Mouse (Mus musculus) forebrain, embryonic 16.5 days (tissue): ENCODE measurements around the gene Kmt5a. TPM values are rescaled to one million over a fixed set of nuclear protein-coding genes. Genes with fewer than 3 reads are reported as not detected.
"Not testable (repeated sequence)": the region's sequence is repeated elsewhere in the genome, so short reads cannot be mapped to it uniquely, and the experiment has no call there.

Experiments
- ATAC-seq: fragments of 200-750 bp; cut with Nextera tagmentation; 2 replicates; pipeline ENCODE4 v1.8.0; 2017; ENCODE audit warnings: mild to moderate bottlenecking, moderate library complexity
- H3K27ac ChIP-seq: fragments of 300-500 bp; sonication (generic); 2 replicates; pipeline ENCODE4 v1.5.1; 2014; ENCODE audit warnings: low read length, control low read depth
- H3K27me3 ChIP-seq: fragments of 300-500 bp; sonication (generic); replicated peaks from 2 replicates; pipeline ENCODE4 v1.6.1; 2014; ENCODE audit warnings: low read length; ENCODE audit not compliant: control insufficient read depth, insufficient read depth
- H3K36me3 ChIP-seq: fragments of 300-500 bp; sonication (generic); 2 replicates; pipeline ENCODE4 v1.6.1; 2014; ENCODE audit not compliant: control insufficient read depth, insufficient read depth
- H3K4me1 ChIP-seq: fragments of 300-500 bp; sonication (generic); replicated peaks from 2 replicates; pipeline ENCODE4 v1.6.1; 2014; ENCODE audit warnings: low read length; ENCODE audit not compliant: control insufficient read depth, insufficient read depth
- H3K4me2 ChIP-seq: fragments of 300-500 bp; sonication (generic); 2 replicates; pipeline ENCODE4 v1.6.1; 2014; ENCODE audit warnings: mild to moderate bottlenecking, low read length, control low read depth
- H3K4me3 ChIP-seq: fragments of 300-500 bp; sonication (generic); replicated peaks from 2 replicates; pipeline ENCODE4 v1.5.1; 2014; ENCODE audit warnings: mild to moderate bottlenecking, low read length, control low read depth
- H3K9ac ChIP-seq: fragments of 300-500 bp; sonication (generic); replicated peaks from 2 replicates; pipeline ENCODE4 v1.6.1; 2014; ENCODE audit warnings: low read depth, low read length, control low read depth
- H3K9me3 ChIP-seq: fragments of 300-500 bp; sonication (generic); 2 replicates; pipeline ENCODE4 v1.6.1; 2016; ENCODE audit warnings: low read length; ENCODE audit not compliant: control insufficient read depth
- WGBS: fragments of 180-500 bp; shearing (Covaris S2); extraction: QIAGEN DNeasy Blood & Tissue Kit; methylation state at CpG from one replicate; pipeline ENCODE4 v1.1.7; 2014; 5-methylcytosine and 5-hydroxymethylcytosine counted together
- polyA plus RNA-seq: library from polyadenylated mRNA; unstranded; fragments of >200 nt; fragmentation: Nextera tagmentation; extraction: Ambion mirVana; gene quantifications from 2 replicates; pipeline ENCODE4 v1.2.1, GENCODE M21; 2015

Gene Kmt5a
- polyA plus RNA-seq, 1 experiment from 2014 or later: 21.5 TPM

GRCm38 (mm10) chr5:124491732-124492131, 52.0 kb downstream of the Kmt5a start:
- WGBS: 56% methylated on average over 4 of the region's 4 CpGs
- no peak overlapping the region for H3K4me3 ChIP-seq
- ATAC-seq: no peak
- no peaks in the 10 kb centered on the region for H3K27me3 ChIP-seq
- no peak overlapping the region for H3K4me2 ChIP-seq
- H3K27ac ChIP-seq: no peak overlapping the region
- H3K9ac ChIP-seq: no peak overlapping the region
- H3K4me1 ChIP-seq: no peaks in the 10 kb centered on the region
- no peaks in the 10 kb centered on the region for H3K36me3 ChIP-seq
- no peaks in the 10 kb centered on the region for H3K9me3 ChIP-seq

GRCm38 (mm10) chr5:124492618-124493017, 52.9 kb downstream of the Kmt5a start:
- WGBS: 93% methylated on average over 4 of the region's 4 CpGs
- no peak for ATAC-seq
- H3K36me3 ChIP-seq: no peaks in the 10 kb centered on the region
- no peaks in the 10 kb centered on the region for H3K27me3 ChIP-seq
- H3K4me2 ChIP-seq: no peak overlapping the region
- no peaks in the 10 kb centered on the region for H3K4me1 ChIP-seq
- H3K27ac ChIP-seq: no peak overlapping the region
- H3K9me3 ChIP-seq: no peaks in the 10 kb centered on the region
- no peak overlapping the region for H3K9ac ChIP-seq
- no peak overlapping the region for H3K4me3 ChIP-seq

- ATAC-seq: no peak
- Histone ChIP-seq H3K9me3 (no peaks in the 10 kb centered on the region), H3K27me3 (no peaks in the 10 kb centered on the region), H3K4me3 (no peak overlapping the region), H3K27ac (no peak overlapping the region), H3K9ac (no peak overlapping the region), H3K4me1 (no peaks in the 10 kb centered on the region), H3K36me3 (no peaks in the 10 kb centered on the region), H3K4me2 (no peak overlapping the region)
- WGBS: 90% methylated on average over 11 of the region's 11 CpGs
These were observed 53.7 kb downstream of the Kmt5a start for GRCm38 (mm10) chr5:124493455-124493854.

GRCm38 (mm10) chr5:124495547-124495946, 55.8 kb downstream of the Kmt5a start:
- H3K4me2 ChIP-seq: no peak overlapping the region
- H3K27me3 ChIP-seq: no peaks in the 10 kb centered on the region
- H3K4me1 ChIP-seq: no peaks in the 10 kb centered on the region
- no peaks in the 10 kb centered on the region for H3K9me3 ChIP-seq
- WGBS: 51% methylated on average over 7 of the region's 7 CpGs
- H3K36me3 ChIP-seq: no peaks in the 10 kb centered on the region
- H3K27ac ChIP-seq: no peak overlapping the region
- no peak overlapping the region for H3K9ac ChIP-seq
- peak; percentile 26; the same call in 1 of the 2 replicates for ATAC-seq
- no peak overlapping the region for H3K4me3 ChIP-seq

- ATAC-seq: no peak
- H3K4me3 ChIP-seq: no peak overlapping the region
- no peaks in the 10 kb centered on the region for H3K9me3 ChIP-seq
- no peak overlapping the region for H3K27ac ChIP-seq
- H3K9ac ChIP-seq: no peak overlapping the region
- no peaks in the 10 kb centered on the region for H3K27me3 ChIP-seq
- no peaks in the 10 kb centered on the region for H3K36me3 ChIP-seq
- H3K4me1 ChIP-seq: no peaks in the 10 kb centered on the region
- WGBS: 85% methylated on average over 15 of the region's 15 CpGs
- no peak overlapping the region for H3K4me2 ChIP-seq
These were observed 57.1 kb downstream of the Kmt5a start for GRCm38 (mm10) chr5:124496614-124497514.

GRCm38 (mm10) chr5:124498221-124498876, 58.6 kb downstream of the Kmt5a start:
- Histone ChIP-seq H3K9me3 (no peaks in the 10 kb centered on the region), H3K36me3 (no peaks in the 10 kb centered on the region), H3K4me1 (no peaks in the 10 kb centered on the region), H3K27ac (no peak overlapping the region), H3K27me3 (no peaks in the 10 kb centered on the region), H3K4me2 (no peak overlapping the region), H3K4me3 (no peak overlapping the region), H3K9ac (no peak overlapping the region)
- no peak for ATAC-seq
- WGBS: 80% methylated on average over 9 of the region's 9 CpGs

GRCm38 (mm10) chr5:124499001-124499400, 59.3 kb downstream of the Kmt5a start:
- Histone ChIP-seq H3K4me3 (no peak overlapping the region), H3K27me3 (no peaks in the 10 kb centered on the region), H3K4me1 (no peaks in the 10 kb centered on the region), H3K4me2 (no peak overlapping the region), H3K27ac (no peak overlapping the region), H3K36me3 (no peaks in the 10 kb centered on the region), H3K9me3 (no peaks in the 10 kb centered on the region), H3K9ac (no peak overlapping the region)
- WGBS: 29% methylated on average over 5 of the region's 5 CpGs
- ATAC-seq: no peak

GRCm38 (mm10) chr5:124500037-124500436, 60.3 kb downstream of the Kmt5a start:
- not testable (repeated sequence) for H3K4me2 ChIP-seq, H3K36me3 ChIP-seq, H3K27me3 ChIP-seq, H3K4me1 ChIP-seq, H3K9me3 ChIP-seq, H3K27ac ChIP-seq, ATAC-seq, H3K9ac ChIP-seq, H3K4me3 ChIP-seq
- 86% methylated on average over 2 of the region's 4 CpGs for WGBS

- no peak for ATAC-seq
- H3K36me3 ChIP-seq: no peaks in the 10 kb centered on the region; the same call in 1 of the 2 replicates
- H3K9me3 ChIP-seq: no peaks in the 10 kb centered on the region
- H3K9ac ChIP-seq: no peak overlapping the region
- H3K4me2 ChIP-seq: no peak overlapping the region
- H3K4me3 ChIP-seq: no peak overlapping the region
- H3K27ac ChIP-seq: no peak overlapping the region
- 89% methylated on average over 3 of the region's 3 CpGs for WGBS
- H3K4me1 ChIP-seq: no peaks in the 10 kb centered on the region
- H3K27me3 ChIP-seq: no peaks in the 10 kb centered on the region
These were observed 60.8 kb downstream of the Kmt5a start for GRCm38 (mm10) chr5:124500573-124500972.
